Mouse (Mus musculus) gastrocnemius, postnatal 36 days (tissue): ENCODE results near the gene Rgs14. TPM values are rescaled to one million over a fixed set of nuclear protein-coding genes. Genes with fewer than 3 reads are reported as not detected.

Experiments
- DNase-seq, 2 experiments: peaks; one replicate each; pipeline ENCODE4 v3.0.0; 2022
- intact Hi-C: fragments of 180-260 bp; cut with DNase I; formaldehyde crosslinking; loops from one replicate; pipeline ENCODE4 v1.15.1; 2025
- long read RNA-seq, 2 experiments: library from polyadenylated mRNA; stranded (forward); transcript quantifications; one replicate each; pipeline ENCODE4 v2.0.0; 2021
- total RNA-seq, 2 experiments: library from RNA; stranded (reverse); gene quantifications; 2 replicates each; pipeline ENCODE4 v1.2.3; 2021

Rgs14 gene
- under 1 TPM; 0.27 to 0.48 TPM for total RNA-seq
- long read RNA-seq, experiment 1 = 0 reads
- long read RNA-seq, experiment 2 = 0 reads

- no peak for DNase-seq
- intact Hi-C loops = no loop called here
Observed at GRCm38 (mm10) chr13:55369531-55370114, at the start of gene Rgs14. TSS of gene Rgs14 (plus strand) at chr13:55369732.

DNA sequence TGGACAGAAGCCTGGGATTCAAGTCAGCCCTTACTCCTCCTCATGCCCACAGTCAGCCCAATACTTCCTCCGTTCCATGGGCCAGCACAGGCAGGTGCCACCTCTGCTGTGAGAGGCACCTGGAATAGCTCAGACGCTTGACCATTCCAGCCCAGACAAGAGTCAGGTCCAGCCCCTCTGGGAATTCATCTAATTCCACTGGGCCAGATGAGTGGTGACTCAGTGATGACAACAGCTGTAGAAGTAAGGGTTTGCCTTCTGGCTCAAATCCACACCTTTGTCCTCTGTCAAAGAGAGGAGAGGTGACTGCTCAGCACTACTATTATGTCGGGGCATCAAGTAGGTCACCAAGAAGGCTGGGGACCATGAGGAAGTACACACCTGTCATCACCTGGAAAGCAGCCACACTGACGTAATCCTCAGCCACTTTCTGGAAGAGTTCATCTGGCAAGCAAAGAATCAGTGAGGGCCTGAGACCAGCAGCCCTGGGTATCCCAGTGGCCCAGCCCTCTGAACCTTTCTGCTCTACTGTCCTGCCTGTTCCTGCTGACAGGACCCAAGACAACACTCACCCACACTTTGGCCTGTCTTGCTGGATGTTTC is 49.5 kb upstream of the Rgs14 start, which contains the start of gene Prelid1:
Gene Prelid1 (plus strand): TSS at position 570 of the 603 bp plus-strand sequence.
- DNase-seq = no peak
- intact Hi-C loops = no loop called here

GRCm38 (mm10) chr13:55321434-55322129 is 48.0 kb upstream of the Rgs14 start, which contains the start of gene Rab24:
TSS of gene Rab24 (minus strand) at chr13:55321946.
- intact Hi-C loops = no loop called here
- peak; percentile 85 to 87 for DNase-seq

DNA sequence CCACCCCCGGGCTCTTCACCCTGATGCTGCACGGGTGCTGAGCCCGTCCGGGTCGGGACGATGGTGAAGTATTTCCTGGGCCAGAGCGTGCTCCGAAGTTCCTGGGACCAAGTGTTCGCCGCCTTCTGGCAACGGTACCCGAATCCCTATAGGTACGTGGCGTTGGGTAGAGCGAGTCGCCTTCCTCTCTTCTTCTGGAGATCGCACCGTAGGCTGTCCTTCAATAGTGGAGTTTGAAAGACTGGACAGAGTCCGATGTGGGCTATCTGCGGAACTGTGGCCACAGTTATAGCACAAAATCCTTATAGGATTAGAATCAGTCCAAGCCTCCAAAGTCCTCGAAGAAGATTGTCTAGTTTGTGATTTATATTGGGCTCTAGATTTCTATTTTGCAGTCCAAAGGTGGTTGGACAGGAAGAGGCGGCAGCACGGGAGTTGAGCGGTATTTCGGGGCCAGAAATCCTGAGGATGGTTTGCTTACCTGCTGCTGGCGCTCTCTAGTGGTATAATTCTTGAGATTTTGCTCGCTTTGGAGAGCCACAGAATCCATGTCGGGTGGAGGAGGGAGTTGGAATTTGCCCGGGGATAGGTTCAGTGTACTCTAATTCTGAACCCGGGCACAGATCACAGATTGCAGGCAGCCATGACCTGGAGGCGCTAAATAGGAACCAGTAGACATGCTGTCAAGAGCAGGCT is 47.3 kb upstream of the Rgs14 start:
- intact Hi-C loops = no loop called here
- no peak for DNase-seq

DNA sequence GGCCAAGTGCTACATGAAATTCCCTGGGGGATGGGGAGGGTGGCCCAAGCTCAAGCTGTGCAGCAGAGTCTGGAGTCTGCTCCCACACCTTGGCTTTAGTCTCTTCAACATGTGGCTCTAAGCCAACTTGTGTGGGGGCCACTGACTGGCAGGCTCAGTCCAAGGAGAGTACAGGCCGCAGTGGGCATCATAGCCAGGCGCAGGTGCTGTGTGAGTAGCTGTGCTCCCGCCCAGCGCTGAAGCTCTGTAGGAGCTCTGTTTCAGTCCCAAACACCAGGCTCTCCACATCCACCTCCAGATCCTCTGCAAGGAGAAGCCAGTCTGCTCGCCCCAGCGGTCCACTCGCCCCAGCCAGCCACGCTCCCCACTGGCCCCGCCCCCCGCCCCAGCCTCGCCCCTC is 43.9 kb upstream of the Rgs14 start:
- intact Hi-C loops = no loop called here
- DNase-seq = no peak

DNA sequence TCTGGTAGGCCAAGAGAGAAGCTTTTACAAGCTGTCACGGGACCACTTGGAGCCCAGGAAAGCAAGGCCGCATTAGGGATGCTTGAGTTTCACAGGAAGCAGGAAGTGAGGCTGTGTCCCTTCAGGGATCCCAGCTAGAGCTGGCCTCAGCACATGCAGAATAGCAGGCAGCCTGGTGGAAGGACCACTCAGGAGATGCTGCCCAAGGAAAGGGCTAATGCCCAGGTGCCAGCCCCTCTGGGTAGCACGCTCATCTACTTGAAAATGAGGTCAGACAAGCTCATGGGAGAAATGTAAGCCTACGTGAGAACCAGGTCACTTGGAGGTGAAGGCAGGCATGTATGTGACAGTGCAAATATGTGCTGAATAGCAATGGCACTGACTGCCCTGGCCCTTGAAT is 42.4 kb upstream of the Rgs14 start:
- intact Hi-C loops = no loop called here
- DNase-seq = no peak

- intact Hi-C loops = no loop called here
- DNase-seq = peak; percentile 75 to 78
Observed at GRCm38 (mm10) chr13:55327633-55328032, 41.9 kb upstream of the Rgs14 start.

DNA sequence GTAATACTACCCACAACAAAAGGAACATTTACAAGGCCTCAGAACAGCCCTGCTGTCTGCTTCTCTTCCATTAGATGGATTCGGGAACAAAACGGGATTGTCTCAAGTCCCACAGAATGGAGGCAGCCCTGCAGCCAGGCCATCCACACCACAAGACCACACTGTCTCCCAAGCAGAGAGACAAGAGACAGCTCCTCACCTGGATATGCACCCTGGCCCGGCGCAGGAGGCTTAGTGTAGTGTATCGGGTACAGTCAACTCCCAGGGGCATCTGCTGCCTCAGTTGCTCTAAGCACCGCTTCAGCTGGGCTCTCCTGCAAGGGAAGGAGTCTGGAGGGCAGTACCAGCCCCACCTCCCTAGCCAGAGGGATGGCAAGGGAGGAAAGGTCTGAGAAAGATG is 41.4 kb upstream of the Rgs14 start:
- intact Hi-C loops = no loop called here
- no peak for DNase-seq

DNA sequence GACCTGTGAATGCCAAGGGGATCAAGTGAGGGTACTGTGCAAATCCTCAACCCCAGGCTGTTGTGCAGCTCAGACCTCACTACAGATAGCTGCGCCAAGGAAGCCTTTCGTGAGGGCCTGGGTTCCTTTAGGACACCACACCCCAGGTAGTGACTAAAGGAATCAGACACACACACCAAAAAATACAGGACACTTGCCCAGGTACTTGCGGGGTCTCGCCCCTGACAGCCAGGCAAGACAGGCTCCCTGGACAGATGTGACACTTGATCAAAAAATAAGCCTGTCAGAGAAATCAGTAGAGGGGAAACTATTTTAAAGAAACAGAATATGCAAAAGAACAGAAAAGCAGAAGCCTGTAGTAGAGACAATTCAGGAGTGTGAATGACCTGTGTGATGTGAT is 40.9 kb upstream of the Rgs14 start:
- no peak for DNase-seq
- intact Hi-C loops = no loop called here

- intact Hi-C loops = no loop called here
- DNase-seq = no peak
Observed at GRCm38 (mm10) chr13:55329109-55329682, 40.3 kb upstream of the Rgs14 start.

- intact Hi-C loops = no loop called here
- DNase-seq = peak; percentile 59 to 84
Observed at GRCm38 (mm10) chr13:55329683-55330566, 39.6 kb upstream of the Rgs14 start, which contains the start of gene Mxd3. TSS of gene Mxd3 (minus strand) at chr13:55329823.

GRCm38 (mm10) chr13:55330567-55331400 is 38.7 kb upstream of the Rgs14 start:
- intact Hi-C loops = no loop called here
- DNase-seq = no peak

- intact Hi-C loops = no loop called here
- DNase-seq = no peak
Observed at GRCm38 (mm10) chr13:55332331-55332730, 37.2 kb upstream of the Rgs14 start.

DNA sequence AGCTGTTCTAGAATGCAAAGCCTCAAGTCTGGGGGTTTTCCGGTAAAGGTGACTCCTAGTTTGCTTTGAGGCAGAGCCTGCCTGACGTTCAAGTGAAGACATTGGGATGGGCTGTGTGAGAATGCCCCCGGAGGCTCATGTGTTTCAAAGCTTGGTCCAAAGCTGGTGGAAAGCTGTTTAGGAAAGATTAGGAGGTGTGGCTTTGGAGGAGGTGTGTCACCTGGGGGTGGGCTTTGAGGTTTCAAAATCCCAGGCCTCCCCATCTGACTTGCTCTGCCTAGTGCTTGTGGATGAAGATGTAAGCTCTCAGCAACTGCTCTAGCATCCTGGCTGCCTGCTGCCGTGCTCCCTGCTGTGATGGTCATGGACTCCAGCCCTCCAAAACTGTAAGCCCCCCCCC is 33.8 kb upstream of the Rgs14 start:
- no peak for DNase-seq
- intact Hi-C loops = no loop called here

- DNase-seq = no peak
- intact Hi-C loops = no loop called here
Observed at GRCm38 (mm10) chr13:55337341-55337975, 32.1 kb upstream of the Rgs14 start.

GRCm38 (mm10) chr13:55338131-55339054 is 31.1 kb upstream of the Rgs14 start:
- intact Hi-C loops = no loop called here
- DNase-seq = no peak

DNA sequence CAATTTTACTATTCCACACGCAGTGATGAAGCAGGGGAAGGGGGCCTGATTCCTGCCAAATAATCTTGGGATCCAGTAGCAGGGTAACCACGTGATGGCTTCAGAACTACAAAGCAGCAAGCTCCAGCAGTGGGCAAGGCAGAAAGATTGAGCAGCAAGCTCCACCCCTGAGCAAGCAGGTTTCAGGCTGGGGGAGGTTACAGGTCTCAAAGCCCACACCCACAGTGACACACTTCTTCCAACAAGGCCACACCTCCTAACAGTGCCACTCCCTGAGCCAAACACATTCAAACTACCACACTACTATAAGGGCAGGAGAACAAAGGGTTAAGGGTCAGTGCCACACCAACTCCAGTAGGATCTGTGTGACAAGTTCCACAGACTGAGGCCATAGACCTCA is 30.3 kb upstream of the Rgs14 start:
- intact Hi-C loops = no loop called here

More for the DNA sequence above, 30.3 kb upstream of the Rgs14 start:
- DNase-seq = no peak
